Mouse (Mus musculus) kidney, postnatal 0 days (tissue): ENCODE measurements around the gene Mrps24. TPM values are rescaled to one million over a fixed set of nuclear protein-coding genes. Genes with fewer than 3 reads are reported as not detected.

Experiments used
- ATAC-seq: fragments of 200-750 bp; cut with Nextera tagmentation; replicated peaks from 2 replicates; pipeline ENCODE4 v1.8.0; 2017; ENCODE audit warnings: low read depth, moderate number of reproducible peaks, moderate TSS enrichment, moderate library complexity; ENCODE audit not compliant: low FRiP score
- DNase-seq: peaks from one replicate; pipeline ENCODE4 v3.0.0-alpha.2; 2016; ENCODE audit warnings: low spot score
- H3K27ac ChIP-seq: fragments of 300-500 bp; sonication (generic); 2 replicates; pipeline ENCODE4 v1.5.1; 2014; ENCODE audit warnings: mild to moderate bottlenecking
- H3K27me3 ChIP-seq: fragments of 300-500 bp; sonication (generic); 2 replicates; pipeline ENCODE4 v1.6.1; 2014; ENCODE audit warnings: low read length, mixed read lengths; ENCODE audit not compliant: insufficient read depth
- H3K36me3 ChIP-seq: fragments of 300-500 bp; sonication (generic); 2 replicates; pipeline ENCODE4 v1.6.1; 2014; ENCODE audit warnings: low read length, mixed read lengths; ENCODE audit not compliant: insufficient read depth
- H3K4me1 ChIP-seq: fragments of 300-500 bp; sonication (generic); replicated peaks from 2 replicates; pipeline ENCODE4 v1.6.1; 2014; ENCODE audit warnings: antibody characterized with exemption, low read length, mixed read lengths; ENCODE audit not compliant: insufficient read depth
- H3K4me2 ChIP-seq: fragments of 300-500 bp; sonication (generic); 2 replicates; pipeline ENCODE4 v1.6.1; 2014; ENCODE audit warnings: mild to moderate bottlenecking, low read length, moderate library complexity, mixed read lengths
- H3K4me3 ChIP-seq: fragments of 300-500 bp; sonication (generic); replicated peaks from 2 replicates; pipeline ENCODE4 v1.5.1; 2014; ENCODE audit warnings: low read depth, low read length
- H3K9ac ChIP-seq: fragments of 300-500 bp; sonication (generic); 2 replicates; pipeline ENCODE4 v1.6.1; 2014; ENCODE audit warnings: low read depth, low read length
- H3K9me3 ChIP-seq: fragments of 300-500 bp; sonication (generic); replicated peaks from 2 replicates; pipeline ENCODE4 v1.6.1; 2016; ENCODE audit warnings: low read length, inconsistent platforms, mixed read lengths
- CTCF ChIP-seq: IDR thresholded peaks from 2 replicates; pipeline ENCODE4 v1.5.1; 2016; ENCODE audit warnings: antibody characterized with exemption, low read depth, mild to moderate bottlenecking, moderate library complexity
- WGBS: fragments of 180-500 bp; shearing (Covaris S2); extraction: QIAGEN DNeasy Blood & Tissue Kit; methylation state at CpG from one replicate; pipeline ENCODE4 v1.1.7; 2014; 5-methylcytosine and 5-hydroxymethylcytosine counted together
- polyA plus RNA-seq: library from polyadenylated mRNA; unstranded; fragments of >200 nt; fragmentation: Nextera tagmentation; extraction: Ambion mirVana; gene quantifications from 2 replicates; pipeline ENCODE4 v1.2.1, GENCODE M21; 2015

Gene Mrps24
- polyA plus RNA-seq, 1 experiment from 2014 or later = 279 TPM

- no peaks in the 10 kb centered on the region for H3K4me1 ChIP-seq
- no peak for TF ChIP-seq CTCF
- no peaks in the 10 kb centered on the region for H3K27me3 ChIP-seq
- no peak overlapping the region for H3K9ac ChIP-seq
- H3K36me3 ChIP-seq = no peaks in the 10 kb centered on the region
- 60% methylated on average over 6 of the region's 6 CpGs for WGBS
- DNase-seq = no peak
- no peak for ATAC-seq
- H3K9me3 ChIP-seq = no peaks in the 10 kb centered on the region
- no peak overlapping the region for H3K4me2 ChIP-seq
- no peak overlapping the region for H3K4me3 ChIP-seq
- H3K27ac ChIP-seq = no peak overlapping the region
These were observed 32.9 kb downstream of the Mrps24 start for GRCm38 (mm10) chr11:5682541-5682940.

Other genes starting within 250 kb of the Mrps24 start
- 195 and 199 TPM in 2 replicates for gene Xbp1, start 195.0 kb downstream of the Mrps24 start, polyA plus RNA-seq
- gene Ccdc117, start 173.5 kb downstream of the Mrps24 start, polyA plus RNA-seq = 14.7 and 15.5 TPM in 2 replicates
- gene Ankrd36, start 146.0 kb downstream of the Mrps24 start, polyA plus RNA-seq = not detected in 2 replicates
- 22.8 and 23.0 TPM in 2 replicates for gene Urgcp, start 46.7 kb upstream of the Mrps24 start, polyA plus RNA-seq
- 82.7 and 93.3 TPM in 2 replicates for gene Dbnl, start 72.8 kb upstream of the Mrps24 start, polyA plus RNA-seq
- gene Pgam2, start 88.1 kb upstream of the Mrps24 start, polyA plus RNA-seq = 111 and 121 TPM in 2 replicates
- 7.8 and 8.7 TPM in 2 replicates for gene Polm, start 122.3 kb upstream of the Mrps24 start, polyA plus RNA-seq
- gene Aebp1, start 146.3 kb upstream of the Mrps24 start, polyA plus RNA-seq = 33.9 and 38.6 TPM in 2 replicates
- gene Pold2, start 162.6 kb upstream of the Mrps24 start, polyA plus RNA-seq = 74.4 and 82.6 TPM in 2 replicates
- 1.6 and 1.9 TPM in 2 replicates for gene Myl7, start 183.1 kb upstream of the Mrps24 start, polyA plus RNA-seq
- gene Gck, start 234.4 kb upstream of the Mrps24 start, polyA plus RNA-seq = 0.64 and 1.0 TPM in 2 replicates
- gene Ykt6, start 240.0 kb upstream of the Mrps24 start, polyA plus RNA-seq = 41.8 and 46.5 TPM in 2 replicates